Mouse (Mus musculus) brain, embryonic 14.5 days (tissue): ENCODE results near the gene Scai.

Experiments
- CTCF ChIP-seq: fragments of 200-500 bp; IDR thresholded peaks from 2 replicates; pipeline ENCODE4 v1.5.1; 2012; ENCODE audit warnings: inconsistent platforms, mild to moderate bottlenecking, moderate library complexity, borderline replicate concordance; ENCODE audit not compliant: insufficient read depth, insufficient read length; ENCODE audit errors: extremely low read depth
- POLR2A ChIP-seq: fragments of 200-500 bp; IDR thresholded peaks from 2 replicates; pipeline ENCODE4 v1.6.1; 2012; ENCODE audit warnings: mild to moderate bottlenecking, inconsistent platforms, borderline replicate concordance; ENCODE audit not compliant: poor library complexity, insufficient read depth, insufficient read length, severe bottlenecking; ENCODE audit errors: extremely low read depth

DNA sequence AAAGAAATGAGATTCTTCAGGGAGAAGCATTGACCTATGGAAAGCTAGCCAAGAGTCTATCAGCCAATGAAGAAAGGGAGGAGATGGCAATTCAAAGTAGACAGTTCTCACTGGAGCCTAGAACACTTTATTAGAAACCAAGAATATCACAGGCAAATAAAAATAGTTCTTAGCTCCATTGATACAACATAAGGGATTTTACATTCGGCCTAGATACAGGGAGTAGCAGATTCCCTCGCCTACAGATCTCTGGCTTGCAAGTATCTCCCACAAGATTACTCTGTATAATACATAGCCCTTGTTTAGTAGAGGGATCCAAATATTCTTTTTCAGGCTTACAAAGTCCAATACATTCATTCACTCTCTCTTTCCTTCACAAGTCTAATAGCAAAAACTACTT lies 4.3 kb upstream of the Scai start:
- TF ChIP-seq POLR2A (no peak), CTCF (no peak)
